21 mouse cellular contexts compared by ENCODE assay signal in the genomic region with DNA sequence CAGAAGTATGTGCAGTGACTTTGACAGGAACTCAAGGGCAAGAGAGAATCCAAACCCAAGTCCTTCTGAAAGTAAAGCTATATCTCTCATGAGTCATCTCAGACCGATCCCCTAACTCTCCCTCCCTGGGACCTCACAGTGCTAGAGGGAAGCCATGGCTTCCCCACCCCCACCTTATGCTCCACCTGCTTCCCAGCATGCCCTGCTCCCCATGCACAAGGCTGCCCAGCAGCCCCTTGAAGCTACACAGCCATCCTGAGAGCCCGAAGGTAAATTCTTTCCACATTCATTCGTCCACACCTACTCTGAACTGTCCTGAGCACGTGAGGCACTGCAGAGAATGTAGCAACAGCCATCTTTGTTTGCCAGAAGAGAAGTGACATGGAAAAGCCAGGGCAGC. TPM values are rescaled to one million over a fixed set of nuclear protein-coding genes. Genes with fewer than 3 reads are reported as not detected.
DNase-seq lines count a peak whose midpoint lies in the region; ATAC-seq and TF ChIP-seq lines count a peak whose summit lies in the region.
"Had no signal": no experiment of that assay in that cellular context is flagged by ENCODE, and none has a peak within 500 bp of the region (broad histone marks: within the 10 kb centered on the region; RNA-seq: fewer than 3 reads in every experiment).

No protein-coding gene starts in this region.

- 0 out of 2 replicates have a peak, but pooled peaks have one; percentile 6 for TF ChIP-seq EP300 in lung, postnatal 0 days (IDR thresholded peaks at IDR 0.05)
- peak; percentile 59; the same call in 1 of the 2 replicates for TF ChIP-seq EP300 in ES-Bruce4 (IDR thresholded peaks at IDR 0.05; ENCODE audit: insufficient read depth, low read depth, low read length)

- H3K36me3 ChIP-seq in lung, postnatal 0 days (ENCODE audit: insufficient read depth, low read length), result no peaks in the 10 kb centered on the region
- H3K36me3 ChIP-seq in ES-Bruce4 (ENCODE audit: control insufficient read depth, insufficient read depth, low read length, poor library complexity, severe bottlenecking), result no peaks in the 10 kb centered on the region
- H3K36me3 ChIP-seq in limb, embryonic 13.5 days, result no peaks in the 10 kb centered on the region
- H3K36me3 ChIP-seq: embryonic facial prominence, embryonic 12.5 days; forebrain, embryonic 15.5 days; heart, embryonic 10.5 days; hindbrain, embryonic 12.5 days; limb, embryonic 15.5 days had no signal

- H3K4me1 ChIP-seq in lung, postnatal 0 days (ENCODE audit: insufficient read depth, low read depth, low read length), result 0 out of 2 replicates have a peak, but pooled peaks cover 5% of the 10 kb centered on the region
- peaks cover 2% of the 10 kb centered on the region for H3K4me1 ChIP-seq in ES-Bruce4 (ENCODE audit: control insufficient read depth, insufficient read depth, low read length)
- H3K4me1 ChIP-seq in limb, embryonic 13.5 days, result peaks cover 16% of the 10 kb centered on the region
- H3K4me1 ChIP-seq: forebrain, embryonic 15.5 days had no signal

- no peaks in the 10 kb centered on the region for H3K9me3 ChIP-seq in lung, postnatal 0 days (ENCODE audit: low read length)
- H3K9me3 ChIP-seq in ES-Bruce4 (replicated peaks; ENCODE audit: control insufficient read depth, insufficient read depth, low read length, poor library complexity, severe bottlenecking), result no peaks in the 10 kb centered on the region
- H3K9me3 ChIP-seq in limb, embryonic 13.5 days, result 0 out of 2 replicates have a peak, but pooled peaks cover 4% of the 10 kb centered on the region
- H3K9me3 ChIP-seq: forebrain, embryonic 15.5 days; heart, embryonic 10.5 days; hindbrain, embryonic 12.5 days; limb, embryonic 15.5 days had no signal

- H3K27me3 ChIP-seq in lung, postnatal 0 days (replicated peaks; ENCODE audit: insufficient read depth, low read length), result no peaks in the 10 kb centered on the region
- H3K27me3 ChIP-seq in ES-Bruce4 (ENCODE audit: control insufficient read depth, insufficient read depth, low read length, poor library complexity, severe bottlenecking), result no peaks in the 10 kb centered on the region
- H3K27me3 ChIP-seq in limb, embryonic 13.5 days, result peaks cover 2% of the 10 kb centered on the region; the same call in 1 of the 2 replicates
- H3K27me3 ChIP-seq: embryonic facial prominence, embryonic 12.5 days; forebrain, embryonic 15.5 days; limb, embryonic 15.5 days had no signal

- H3K4me3 ChIP-seq in lung, postnatal 0 days (ENCODE audit: low read depth, low read length), result no peak overlapping the region
- no peak overlapping the region for H3K4me3 ChIP-seq in ES-Bruce4 (ENCODE audit: low read depth, low read length)
- H3K4me3 ChIP-seq in limb, embryonic 13.5 days, result no peak overlapping the region
- H3K4me3 ChIP-seq: forebrain, embryonic 15.5 days; hindbrain, embryonic 12.5 days; left cerebral cortex, adult 2 months had no signal

- DNase-seq in lung, postnatal 0 days (ENCODE audit: low spot score), result peak; percentile 47
- no peak for DNase-seq in lung, postnatal 10 days
- DNase-seq in R1 (ENCODE audit: low read depth, low spot score), result peak; percentile 60
- no peak for DNase-seq in layer of hippocampus, postnatal 14 days (ENCODE audit: low spot score in 2 of 2)
- DNase-seq in kidney, postnatal 25 days, result no peak
- DNase-seq: cerebellum, adult 9-10 months; cerebellum, postnatal 36 days; gastrocnemius, postnatal 25 days; spleen, adult 18-20 months had no signal

- no peak overlapping the region for H3K9ac ChIP-seq in lung, postnatal 0 days (replicated peaks; ENCODE audit: low read depth)
- H3K9ac ChIP-seq in ES-Bruce4 (ENCODE audit: low read depth, poor library complexity, severe bottlenecking), result peak overlapping the region; percentile 25
- no peak overlapping the region for H3K9ac ChIP-seq in limb, embryonic 13.5 days
- H3K9ac ChIP-seq: embryonic facial prominence, embryonic 12.5 days; forebrain, embryonic 15.5 days; hindbrain, embryonic 12.5 days; limb, embryonic 15.5 days; lung, embryonic 14.5 days had no signal

- WGBS in lung, postnatal 0 days, result 47% methylated on average over 4 of the region's 4 CpGs
- 78% methylated on average over 4 of the region's 4 CpGs for WGBS in limb, embryonic 13.5 days

- TF ChIP-seq POLR2A in ES-Bruce4 (IDR thresholded peaks at IDR 0.05; ENCODE audit: insufficient read depth, low read length), result no peak

- TF ChIP-seq CTCF in lung, postnatal 0 days (IDR thresholded peaks at IDR 0.05), result no peak
- no peak for TF ChIP-seq CTCF in ES-Bruce4 (IDR thresholded peaks at IDR 0.05; ENCODE audit: low read depth, low read length)

- peak; percentile 57 for ATAC-seq in lung, postnatal 0 days
- ATAC-seq in limb, embryonic 13.5 days (ENCODE audit: low FRiP score, low read depth), result no peak

- no peak overlapping the region for H3K4me2 ChIP-seq in lung, postnatal 0 days (replicated peaks; ENCODE audit: low read depth, low read length)
- no peak overlapping the region for H3K4me2 ChIP-seq in limb, embryonic 13.5 days (replicated peaks)
- H3K4me2 ChIP-seq: forebrain, embryonic 15.5 days had no signal

- H3K27ac ChIP-seq in lung, postnatal 0 days (ENCODE audit: low read length), result no peak overlapping the region
- peak overlapping the region; percentile 71 for H3K27ac ChIP-seq in ES-Bruce4 (ENCODE audit: insufficient read depth, low read length)
- peak overlapping the region; percentile 10; the same call in 1 of the 2 replicates for H3K27ac ChIP-seq in limb, embryonic 13.5 days
- H3K27ac ChIP-seq: forebrain, embryonic 15.5 days; heart, embryonic 10.5 days; hindbrain, embryonic 12.5 days; hindbrain, postnatal 0 days; left cerebral cortex, adult 2 months; liver, embryonic 14.5 days; macrophage had no signal

RNA-seq across cellular contexts. Expression of a gene that starts 40.3 kb away (rescaled TPM):
- polyA plus RNA-seq in lung, postnatal 0 days (2015; fragmentation: Nextera tagmentation; extraction: Ambion mirVana), result 209 and 226 TPM in 2 replicates
- 222 and 238 TPM in 2 replicates for polyA plus RNA-seq in ES-Bruce4 (2011; ENCODE audit: insufficient read depth, insufficient read length, low read depth, missing spikeins)
- polyA plus RNA-seq in limb, embryonic 13.5 days (2015; fragmentation: Nextera tagmentation; extraction: Ambion mirVana), result 391 and 427 TPM in 2 replicates
- total RNA-seq in layer of hippocampus, postnatal 14 days (2021), result 100 to 1,000 TPM; 143 to 166 TPM

Comparison
In these comparisons a context has a peak if more than half of its experiments do, and no peak if none do; other contexts are left out.
1. DNase-seq: peak in lung, postnatal 0 days (single experiment) and R1 (single experiment); none in lung, postnatal 10 days (single experiment), layer of hippocampus, postnatal 14 days (0 of 2) and kidney, postnatal 25 days (0 of 2).